In the genomic region with DNA sequence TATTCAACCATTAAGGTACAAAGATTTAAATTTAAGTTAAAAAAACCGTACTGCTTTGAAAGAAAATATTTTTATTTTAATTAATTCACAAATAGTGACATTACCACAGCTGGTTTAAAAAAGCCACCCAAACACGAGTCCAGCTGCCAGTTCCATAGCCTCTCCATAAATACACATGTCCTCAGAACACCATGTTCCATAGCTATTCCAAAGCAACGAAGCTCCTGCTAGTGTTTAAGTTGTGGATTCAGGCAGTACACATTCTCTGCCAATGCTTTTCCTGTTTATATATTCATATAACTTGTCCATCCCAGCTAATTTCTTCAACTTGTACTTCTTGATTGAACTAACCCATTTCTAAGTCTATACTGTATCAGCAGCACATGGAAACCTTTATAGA, we compare ENCODE assay signal across 18 mouse cellular contexts. TPM values are rescaled to one million over a fixed set of nuclear protein-coding genes. Genes with fewer than 3 reads are reported as not detected.
"Had no signal": no experiment of that assay in that cellular context is flagged by ENCODE, and none has a peak within 500 bp of the region (broad histone marks: within the 10 kb centered on the region; RNA-seq: fewer than 3 reads in every experiment).

No protein-coding gene starts in this region.

- H3K4me1 ChIP-seq: limb, embryonic 12.5 days; liver, embryonic 13.5 days had no signal

- H3K27ac ChIP-seq: kidney, embryonic 15.5 days; left cerebral cortex, adult 2 months; limb, embryonic 12.5 days; liver, embryonic 13.5 days; macrophage; midbrain, embryonic 12.5 days; neural tube, embryonic 13.5 days had no signal

- H3K4me3 ChIP-seq: liver, embryonic 13.5 days had no signal

- DNase-seq: kidney, adult 11 months; kidney, adult 8-10 months; kidney, postnatal 10 days; kidney, postnatal 36 days; layer of hippocampus, postnatal 36 days; liver, embryonic 13.5 days; lung, adult 2 months; retina, postnatal 1 day; thymus, adult 18-20 months; thymus, postnatal 36 days had no signal

- H3K27me3 ChIP-seq: limb, embryonic 12.5 days had no signal

- H3K4me2 ChIP-seq: liver, embryonic 13.5 days had no signal

- H3K9ac ChIP-seq: kidney, embryonic 15.5 days; limb, embryonic 12.5 days; liver, embryonic 13.5 days; midbrain, embryonic 12.5 days; neural tube, embryonic 13.5 days had no signal

- H3K9me3 ChIP-seq: kidney, embryonic 15.5 days; limb, embryonic 12.5 days; liver, embryonic 13.5 days; midbrain, embryonic 12.5 days; neural tube, embryonic 13.5 days had no signal

- H3K36me3 ChIP-seq: kidney, embryonic 15.5 days; limb, embryonic 12.5 days; liver, embryonic 13.5 days; midbrain, embryonic 12.5 days; neural tube, embryonic 13.5 days had no signal

RNA-seq across cellular contexts. Expression of a gene that starts 0.9 kb away (rescaled TPM):
- polyA plus RNA-seq: macrophage had no signal

RNA-seq across cellular contexts. Expression of a gene that starts 49.5 kb away (rescaled TPM):
- polyA plus RNA-seq: macrophage; myocyte; neural tube, embryonic 13.5 days; spleen, adult 2 months had no signal
